Mouse (Mus musculus) spleen, postnatal 14 days (tissue): ENCODE results near the gene Ankdd1b.

ENCODE experiments used
- DNase-seq, 2 experiments: peaks; one replicate each; pipeline ENCODE4 v3.0.0; 2021 to 2022; ENCODE audit warnings: low spot score in 2 of 2

The Ankdd1b gene

GRCm38 (mm10) chr13:96454288-96454687 lies 16.7 kb downstream of the Ankdd1b start:
- no peak for DNase-seq

GRCm38 (mm10) chr13:96452621-96453020 lies 18.4 kb downstream of the Ankdd1b start:
- DNase-seq: no peak

- no peak for DNase-seq
These were observed 19.4 kb downstream of the Ankdd1b start for GRCm38 (mm10) chr13:96451386-96452140.

DNA sequence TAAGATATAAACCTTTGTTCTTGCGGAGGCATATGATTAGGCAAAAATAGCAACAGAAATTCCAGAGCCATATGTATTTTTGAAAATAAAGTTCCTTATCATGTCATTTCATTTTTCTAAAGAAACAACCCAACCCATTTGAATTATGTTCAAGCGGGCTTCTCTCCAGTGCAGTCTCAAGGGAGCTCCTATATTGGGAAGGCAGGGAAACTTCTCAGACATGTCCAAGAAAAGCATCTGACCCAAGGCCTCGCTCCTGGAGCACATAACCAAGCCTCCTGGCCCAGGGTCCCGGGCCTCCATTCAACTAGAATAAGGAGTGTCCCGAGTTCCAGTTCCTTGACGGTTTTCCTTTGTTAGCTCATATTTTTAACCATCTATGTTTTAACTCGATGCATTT lies 20.1 kb downstream of the Ankdd1b start:
- no peak for DNase-seq

DNA sequence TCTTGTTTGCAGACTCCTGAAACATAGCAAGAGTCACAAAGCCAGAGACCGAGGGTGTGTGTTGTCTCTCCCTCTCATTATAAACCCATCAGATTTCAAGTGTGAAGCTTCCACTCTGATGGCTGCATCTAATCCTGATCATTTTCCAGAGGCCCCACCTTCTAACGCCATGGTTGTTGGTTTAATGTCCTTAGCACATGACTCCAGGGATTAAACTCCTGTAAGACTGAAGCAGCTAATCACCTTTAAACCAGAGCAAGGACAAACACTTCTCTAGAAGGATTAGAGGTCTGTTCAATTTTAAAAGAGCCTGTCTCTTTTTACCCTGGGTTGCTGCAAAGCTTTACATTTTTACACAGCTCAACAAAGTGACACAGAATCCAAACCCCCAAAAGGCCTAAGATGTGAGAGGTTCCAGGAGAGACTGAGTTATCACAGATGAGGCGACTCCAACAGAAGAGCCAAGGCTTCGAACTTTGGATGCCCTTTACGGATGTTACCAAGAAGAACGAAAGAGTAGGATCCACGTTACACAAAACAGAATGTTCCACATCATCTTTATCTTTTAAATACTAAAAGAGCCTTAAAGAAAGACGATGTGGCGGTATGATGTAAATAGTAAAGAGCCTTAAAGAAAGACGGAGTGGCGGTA lies 20.7 kb downstream of the Ankdd1b start:
- no peak for DNase-seq

DNA sequence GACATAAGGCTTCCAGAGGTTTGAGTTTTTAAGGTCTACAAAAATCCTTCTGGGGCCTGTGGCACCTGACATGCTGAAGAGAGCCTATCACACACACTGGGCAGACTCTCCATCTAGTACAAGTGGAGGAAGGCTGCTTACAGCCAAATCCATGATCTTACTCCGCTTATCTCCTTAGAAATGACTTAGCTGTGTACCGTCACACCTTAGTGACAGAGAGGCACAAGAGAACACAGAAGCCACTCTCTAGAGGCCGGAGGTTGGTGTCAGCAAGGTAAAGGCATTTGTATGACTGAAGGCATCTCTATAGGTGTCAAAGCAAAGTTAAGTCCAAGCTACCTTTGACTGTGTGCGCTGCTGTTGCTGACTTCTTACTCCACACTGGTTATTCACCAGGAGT lies 30.6 kb downstream of the Ankdd1b start:
- no peak for DNase-seq

DNA sequence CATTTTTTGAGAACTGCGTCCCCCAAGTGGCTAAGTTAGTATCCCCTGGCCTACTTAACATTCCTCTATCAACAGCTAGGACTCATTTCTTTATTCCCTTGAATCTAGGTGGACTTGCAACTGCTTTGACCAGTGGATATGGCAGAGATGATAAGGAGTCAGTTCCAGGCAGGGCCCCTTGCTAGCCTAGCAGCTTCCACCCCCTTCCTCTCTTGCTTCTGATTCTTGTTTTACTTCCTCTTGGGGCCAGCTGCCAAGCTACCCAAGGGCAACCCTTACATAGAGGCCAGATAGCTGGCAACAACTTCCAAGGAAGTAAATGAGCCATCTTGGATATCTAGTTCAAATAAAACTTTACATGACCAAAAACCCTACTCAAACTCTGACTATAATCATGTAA lies 34.1 kb downstream of the Ankdd1b start:
- no peak for DNase-seq

- DNase-seq: no peak
These were observed 35.2 kb downstream of the Ankdd1b start for GRCm38 (mm10) chr13:96435793-96436192.

DNA sequence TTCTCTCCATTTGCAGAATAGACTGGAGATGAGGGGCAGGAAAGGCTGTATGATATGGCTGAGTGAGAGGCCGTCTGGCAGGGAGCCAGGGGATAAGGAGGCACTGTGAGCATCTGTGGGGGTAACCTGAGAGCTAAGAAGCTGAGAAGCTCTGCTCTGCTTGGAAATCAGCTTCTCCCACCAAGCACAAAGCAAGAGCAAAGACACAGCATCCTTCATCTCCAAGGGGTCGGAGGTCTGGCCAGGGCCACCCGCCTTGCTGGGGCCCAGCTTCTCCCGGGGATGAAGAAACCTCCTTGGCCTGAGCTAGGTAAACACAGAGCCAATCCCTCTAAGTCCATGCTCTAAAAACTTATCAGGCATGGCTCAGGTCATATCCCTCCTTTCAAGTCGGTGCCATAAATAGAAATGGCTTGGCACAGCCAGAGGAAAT lies 36.1 kb downstream of the Ankdd1b start:
- no peak for DNase-seq

DNA sequence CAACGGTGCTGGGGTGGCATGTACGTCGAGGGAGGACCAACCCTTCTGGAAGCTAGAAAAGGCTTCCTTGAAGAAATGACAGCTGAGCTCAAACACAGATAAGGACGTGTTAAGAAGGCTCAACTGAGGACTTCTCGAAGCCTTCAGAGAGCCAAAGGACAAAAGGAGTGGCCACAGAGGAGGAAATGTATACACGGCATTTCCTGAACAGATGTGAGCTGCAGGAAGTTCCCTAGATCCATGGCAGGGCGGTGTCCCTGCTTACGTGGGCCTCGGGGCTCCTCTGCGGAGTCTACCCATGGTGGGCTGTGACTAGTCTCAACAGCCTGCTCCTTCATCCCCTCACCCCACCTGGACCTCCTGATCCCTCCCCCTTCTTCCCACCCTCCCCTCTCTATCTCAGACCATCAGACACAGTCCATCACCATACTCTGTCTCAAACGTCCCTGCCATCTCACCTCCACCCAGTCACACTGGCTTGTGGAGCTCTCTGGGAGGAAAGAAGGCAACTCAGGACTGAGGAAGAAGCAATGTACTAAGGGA lies 37.3 kb downstream of the Ankdd1b start:
- DNase-seq: no peak

DNA sequence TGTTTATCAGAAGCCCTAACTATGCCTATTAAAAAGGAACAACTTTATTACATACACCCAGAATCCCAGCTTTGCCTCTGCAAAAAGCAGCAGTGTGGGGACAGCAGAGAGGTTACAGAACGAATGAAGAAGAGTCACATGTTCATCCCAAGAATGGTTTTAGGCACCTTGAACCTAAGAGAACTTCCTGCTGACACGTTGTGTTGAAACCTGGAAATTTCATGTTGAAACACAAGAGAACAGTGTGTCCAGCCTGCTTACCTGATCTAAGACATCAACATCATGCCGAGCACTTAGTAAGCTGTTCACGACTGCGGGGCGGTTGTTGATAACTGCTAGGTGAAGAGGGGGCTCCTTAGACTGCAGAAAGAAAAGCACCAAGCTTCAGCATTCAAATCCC lies 38.0 kb downstream of the Ankdd1b start:
- DNase-seq: no peak

GRCm38 (mm10) chr13:96432376-96432811 lies 38.6 kb downstream of the Ankdd1b start:
- no peak for DNase-seq

DNA sequence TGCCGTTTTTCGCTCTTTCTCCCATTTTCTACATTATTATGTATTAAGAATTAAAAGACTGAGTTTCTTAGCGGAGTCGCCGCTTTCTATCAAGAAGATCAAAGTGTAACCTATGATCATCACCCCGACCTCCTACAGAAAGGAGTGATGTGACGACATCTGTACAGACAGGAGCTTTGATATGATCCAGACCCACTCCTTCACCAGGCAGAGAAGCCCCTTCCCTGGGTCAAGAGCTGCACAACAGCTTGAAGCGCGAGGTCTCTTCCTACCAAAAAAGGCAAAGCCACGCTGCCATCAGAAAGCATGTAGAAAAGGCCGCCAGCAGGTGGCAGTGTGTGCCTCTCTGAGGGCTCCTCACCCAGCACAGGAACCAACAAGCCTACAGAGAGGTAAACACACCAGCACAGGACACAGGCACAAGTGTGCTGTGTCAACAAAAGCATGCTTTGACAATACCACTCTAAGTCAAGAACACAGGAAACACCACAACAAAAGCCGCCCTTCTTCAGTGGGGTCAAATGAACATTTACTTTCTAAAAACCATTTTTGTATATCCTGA lies 39.3 kb downstream of the Ankdd1b start:
- DNase-seq: peak; percentile 60 to 76

GRCm38 (mm10) chr13:96428531-96428930 lies 42.5 kb downstream of the Ankdd1b start:
- no peak for DNase-seq

DNA sequence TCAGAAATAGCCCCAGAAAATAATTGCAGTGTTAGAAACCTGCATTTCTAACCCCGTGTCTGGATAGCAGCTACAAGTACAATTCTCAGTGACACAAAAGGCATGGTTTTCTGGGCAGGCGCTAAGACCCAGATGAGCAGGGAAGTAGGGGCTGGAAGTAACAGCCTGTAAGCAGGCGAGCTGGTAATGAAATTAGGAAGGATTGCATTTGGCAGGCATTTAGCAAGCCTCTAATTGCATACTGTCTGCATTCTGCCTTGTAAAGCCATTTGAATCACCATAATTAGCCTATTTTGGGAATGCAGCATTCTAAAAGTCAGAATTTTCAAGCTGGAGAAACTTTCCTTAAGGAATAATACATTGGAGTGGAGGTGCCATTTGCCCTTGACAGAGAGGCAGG lies 45.0 kb downstream of the Ankdd1b start:
- DNase-seq: no peak

DNA sequence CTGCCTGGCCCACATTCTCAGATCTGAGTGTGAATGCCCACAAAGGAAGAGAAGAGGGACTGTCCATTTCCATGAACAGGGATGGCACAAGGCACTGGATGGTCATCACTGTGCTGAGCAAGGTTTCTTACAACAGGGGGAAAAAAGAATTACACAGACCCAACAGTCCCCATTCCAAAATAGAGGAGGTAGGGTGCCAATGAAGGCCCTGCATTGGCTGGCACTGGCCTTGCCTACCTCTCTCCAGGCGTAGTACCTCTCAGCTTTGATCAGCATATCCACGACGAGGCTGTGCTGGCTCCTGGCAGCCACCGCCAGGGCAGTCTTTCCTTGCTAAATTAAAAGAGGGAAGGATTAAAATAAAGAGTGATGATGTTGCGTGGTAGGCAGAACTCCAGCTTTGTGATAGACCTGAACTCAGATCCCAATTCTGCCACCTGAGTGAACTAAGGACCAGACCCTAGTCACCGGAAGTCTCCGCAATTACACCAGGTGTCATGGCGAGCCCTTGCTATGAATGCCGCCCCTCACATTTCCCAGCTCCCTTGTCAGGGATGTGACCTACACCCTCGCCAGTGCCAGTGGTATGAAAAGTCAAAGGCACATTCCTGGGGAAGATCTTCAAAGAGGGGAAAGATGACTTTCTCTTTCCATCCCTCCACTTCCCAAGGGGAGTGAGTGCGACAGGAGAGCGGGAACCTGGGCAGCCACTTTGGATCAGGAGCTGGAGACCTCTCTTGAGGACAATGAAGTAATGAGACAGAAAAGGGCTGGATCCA lies 46.3 kb downstream of the Ankdd1b start:
- DNase-seq: no peak

DNA sequence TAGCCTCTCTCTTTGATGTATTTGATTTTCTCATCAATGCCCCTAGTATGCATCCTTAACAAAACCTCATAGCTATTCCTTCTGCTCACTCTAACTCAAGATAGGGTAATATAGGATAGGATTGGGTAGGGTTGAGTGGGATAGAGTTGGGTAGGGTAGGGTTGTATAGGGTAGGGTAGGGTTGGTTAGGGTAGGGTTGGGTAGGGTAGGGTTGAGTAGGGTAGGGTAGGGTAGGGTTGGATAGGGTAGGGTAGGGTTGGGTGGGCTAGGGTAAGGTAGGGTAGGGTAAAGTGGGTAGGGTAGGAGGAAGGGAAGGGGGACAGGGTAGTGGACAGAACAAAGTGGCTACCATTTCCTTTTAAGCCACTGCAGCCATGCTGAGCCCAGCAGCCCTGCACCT lies 49.8 kb downstream of the Ankdd1b start:
- DNase-seq: no peak

GRCm38 (mm10) chr13:96418487-96418886 lies 52.5 kb downstream of the Ankdd1b start:
- no peak for DNase-seq

- no peak for DNase-seq
These were observed 53.7 kb downstream of the Ankdd1b start for GRCm38 (mm10) chr13:96417261-96417813.

- no peak for DNase-seq
These were observed 54.6 kb downstream of the Ankdd1b start for GRCm38 (mm10) chr13:96416380-96416779.

DNA sequence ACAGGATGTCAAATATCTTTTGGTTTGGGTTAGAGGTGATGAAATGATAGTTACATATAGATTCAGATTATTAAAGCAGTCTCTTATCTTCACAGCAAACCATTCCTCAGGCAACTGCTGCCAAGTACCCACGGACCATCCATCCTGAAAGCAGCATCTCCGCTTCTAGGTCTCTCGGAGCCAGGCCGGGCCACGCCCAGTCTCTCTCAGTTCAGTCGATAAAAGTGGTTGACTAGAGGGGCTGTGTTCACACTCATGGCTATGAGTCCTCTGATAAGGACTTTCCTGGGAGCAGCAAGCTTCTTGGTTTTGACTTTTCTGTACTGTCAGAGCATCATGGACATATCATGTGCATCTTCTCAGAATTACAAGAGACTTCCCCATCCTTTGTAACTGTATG lies 56.6 kb downstream of the Ankdd1b start:
- no peak for DNase-seq

- no peak for DNase-seq
These were observed 62.2 kb downstream of the Ankdd1b start for GRCm38 (mm10) chr13:96408786-96409185.
